Mouse (Mus musculus): ENCODE measurements around the gene Ptch2. TPM values are rescaled to one million over a fixed set of nuclear protein-coding genes. Genes with fewer than 3 reads are reported as not detected.

Gene Ptch2
- polyA plus RNA-seq, 1 experiment from 2014 or later: 1.6 TPM

DNA sequence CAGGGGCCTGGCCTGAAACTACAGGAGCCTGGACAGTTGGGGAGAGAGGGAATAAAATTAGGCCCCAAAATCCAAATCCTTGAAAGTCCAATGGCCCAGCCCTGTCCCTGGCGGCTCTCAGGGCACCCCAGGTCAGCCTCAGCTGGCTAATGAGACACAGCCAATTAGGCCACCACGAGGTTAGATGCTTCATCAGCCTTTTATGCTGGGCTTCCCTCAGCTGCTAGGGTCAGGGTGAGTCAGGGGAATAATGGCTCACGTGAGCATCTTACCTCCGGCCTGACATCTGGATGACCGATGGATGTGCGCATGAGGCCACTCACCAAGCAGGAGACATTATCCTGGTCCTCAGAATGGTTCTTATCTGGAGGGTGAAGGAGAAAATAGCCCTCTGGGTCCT lies 34.9 kb downstream of the Ptch2 start:
- Histone ChIP-seq H3K27me3 (peaks cover 26% of the 10 kb centered on the region), H3K36me3 (no peaks in the 10 kb centered on the region; the same call in 1 of the 2 replicates), H3K9me3 (replicated peaks) (no peaks in the 10 kb centered on the region), H3K27ac (no peak overlapping the region), H3K9ac (no peak overlapping the region), H3K4me1 (replicated peaks) (peaks cover 22% of the 10 kb centered on the region), H3K4me2 (no peak overlapping the region), H3K4me3 (no peak overlapping the region)
- ATAC-seq (replicated peaks; ENCODE audit: insufficient number of reproducible peaks, insufficient read depth, low FRiP score, low read depth): no peak
- WGBS: 74% methylated on average over 6 of the region's 6 CpGs

DNA sequence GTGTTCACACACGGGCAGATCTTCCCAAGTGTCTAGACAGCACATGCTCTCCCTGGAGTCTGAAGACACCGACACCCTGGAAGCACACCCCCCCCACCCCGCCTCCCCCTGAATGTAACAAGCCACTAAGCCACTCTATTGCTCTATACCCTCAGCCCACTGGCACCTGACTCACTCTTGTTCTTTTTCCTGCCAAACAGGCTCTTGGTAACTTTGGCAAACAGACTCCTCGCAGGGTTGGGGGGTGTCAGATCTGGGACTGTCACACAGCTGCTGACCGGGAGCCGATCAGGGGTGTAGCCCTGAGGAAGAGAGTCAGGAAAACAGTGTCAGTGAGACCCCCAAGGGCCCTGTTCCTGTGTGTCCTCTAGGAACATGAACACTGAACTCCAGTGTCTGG lies 35.3 kb downstream of the Ptch2 start:
- no peaks in the 10 kb centered on the region for H3K9me3 ChIP-seq (replicated peaks)
- H3K27me3 ChIP-seq: peaks cover 26% of the 10 kb centered on the region
- H3K4me1 ChIP-seq (replicated peaks): peaks cover 20% of the 10 kb centered on the region
- H3K4me2 ChIP-seq: no peak overlapping the region
- H3K9ac ChIP-seq: no peak overlapping the region
- H3K4me3 ChIP-seq: no peak overlapping the region
- ATAC-seq (replicated peaks; ENCODE audit: insufficient number of reproducible peaks, insufficient read depth, low FRiP score, low read depth): no peak
- no peak overlapping the region for H3K27ac ChIP-seq
- 69% methylated on average over 6 of the region's 6 CpGs for WGBS
- no peaks in the 10 kb centered on the region; the same call in 1 of the 2 replicates for H3K36me3 ChIP-seq

DNA sequence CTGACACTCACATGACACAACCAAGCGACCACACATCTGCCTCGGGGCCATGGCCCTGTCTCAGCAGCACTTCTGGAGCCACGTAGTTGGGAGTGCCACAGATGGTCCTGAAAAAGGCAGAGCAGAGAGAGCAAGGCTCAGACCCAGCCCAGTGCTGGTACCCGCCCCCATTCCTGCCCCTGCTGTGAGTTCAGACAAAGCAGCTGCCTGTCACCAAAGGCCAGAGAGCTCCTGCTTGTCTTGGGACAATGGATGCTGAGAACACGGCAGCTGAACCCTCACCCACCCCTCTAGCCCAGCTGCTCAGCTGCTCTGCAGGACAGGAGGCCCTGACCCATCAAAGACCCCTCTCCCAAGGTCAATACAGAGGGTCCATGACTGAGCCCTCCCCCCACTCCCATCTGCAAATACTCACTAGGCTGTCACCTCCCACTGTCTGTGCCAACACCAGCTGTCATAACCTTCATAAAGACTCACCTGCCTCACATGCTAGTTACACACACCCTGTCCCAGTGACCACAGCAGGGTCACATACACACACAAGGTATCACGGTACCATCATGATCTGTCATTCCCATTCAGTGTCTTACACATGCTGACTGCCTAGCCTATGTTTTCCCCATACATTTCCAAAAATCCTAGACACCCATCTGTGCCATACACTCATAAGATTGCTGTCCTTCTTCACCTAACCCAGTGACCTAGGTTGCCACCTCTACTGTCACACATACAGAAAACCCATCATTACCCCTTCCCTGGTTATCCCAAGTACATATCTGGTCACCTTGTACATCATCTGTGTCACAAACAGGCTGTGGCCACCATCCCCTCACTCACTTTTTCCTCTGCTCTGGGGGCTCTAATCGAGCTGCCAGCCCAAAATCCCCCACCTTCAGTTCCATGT lies 36.3 kb downstream of the Ptch2 start:
- 42% methylated on average over 7 of the region's 7 CpGs for WGBS
- H3K27me3 ChIP-seq: peaks cover 26% of the 10 kb centered on the region
- peaks cover 14% of the 10 kb centered on the region for H3K4me1 ChIP-seq (replicated peaks)
- no peaks in the 10 kb centered on the region; the same call in 1 of the 2 replicates for H3K36me3 ChIP-seq
- H3K4me3 ChIP-seq: peak overlapping the region; percentile 79
- H3K9me3 ChIP-seq (replicated peaks): no peaks in the 10 kb centered on the region
- no peak overlapping the region for H3K27ac ChIP-seq
- ATAC-seq (replicated peaks; ENCODE audit: insufficient number of reproducible peaks, insufficient read depth, low FRiP score, low read depth): no peak
- H3K4me2 ChIP-seq: peak overlapping the region; percentile 98
- no peak overlapping the region for H3K9ac ChIP-seq

DNA sequence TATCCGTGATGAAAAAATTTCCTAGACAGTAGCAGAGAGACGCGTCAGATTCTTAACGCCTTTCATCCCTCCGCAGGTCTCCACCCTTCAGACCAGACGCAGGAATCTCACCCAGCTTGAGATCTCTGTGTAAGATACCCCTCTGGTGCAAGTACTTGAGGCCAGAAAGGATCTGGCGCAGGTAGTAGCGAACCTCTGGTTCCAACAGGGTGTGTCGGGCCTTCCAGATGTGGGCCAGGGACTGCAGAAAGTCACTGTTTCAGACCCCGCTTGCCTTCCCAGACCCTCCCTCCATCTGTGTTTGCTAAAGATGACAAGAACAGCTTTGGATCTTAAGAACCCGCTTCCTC lies 36.9 kb downstream of the Ptch2 start:
- Histone ChIP-seq H3K9me3 (replicated peaks) (no peaks in the 10 kb centered on the region), H3K4me1 (replicated peaks) (peaks cover 14% of the 10 kb centered on the region), H3K4me3 (peak overlapping the region; percentile 79), H3K27ac (no peak overlapping the region), H3K9ac (peak overlapping the region; percentile 81), H3K4me2 (peak overlapping the region; percentile 98), H3K36me3 (no peaks in the 10 kb centered on the region; the same call in 1 of the 2 replicates), H3K27me3 (peaks cover 26% of the 10 kb centered on the region)
- 32% methylated on average over 11 of the region's 11 CpGs for WGBS
- ATAC-seq (replicated peaks; ENCODE audit: insufficient number of reproducible peaks, insufficient read depth, low FRiP score, low read depth): no peak

DNA sequence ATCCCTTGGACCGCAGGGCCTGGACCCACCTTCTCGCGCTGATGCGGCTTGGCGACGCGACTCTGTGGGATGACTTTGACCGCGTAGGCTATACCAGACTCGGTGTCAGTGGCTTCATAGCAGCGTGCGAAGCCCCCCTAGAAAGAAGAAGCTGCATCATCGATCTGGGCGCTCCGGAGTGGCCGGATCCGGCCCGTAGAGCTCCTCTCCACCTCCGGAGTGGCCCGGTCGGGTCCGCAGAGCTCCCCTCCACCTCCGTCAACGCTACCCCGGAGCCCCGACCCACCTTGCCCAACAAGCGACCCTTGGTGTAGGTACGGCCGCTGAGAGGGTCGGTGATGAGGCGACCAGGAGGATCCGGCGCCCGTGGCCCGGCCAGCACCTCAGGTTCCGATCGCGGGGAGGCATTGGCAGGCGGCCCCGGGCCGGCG lies 37.5 kb downstream of the Ptch2 start:
- H3K4me1 ChIP-seq (replicated peaks): peaks cover 14% of the 10 kb centered on the region
- H3K4me3 ChIP-seq: peak overlapping the region; percentile 79
- no peaks in the 10 kb centered on the region for H3K9me3 ChIP-seq (replicated peaks)
- peak overlapping the region; percentile 98 for H3K4me2 ChIP-seq
- ATAC-seq (replicated peaks; ENCODE audit: insufficient number of reproducible peaks, insufficient read depth, low FRiP score, low read depth): peak; percentile 29; the same call in 1 of the 2 replicates
- H3K9ac ChIP-seq: peak overlapping the region; percentile 81
- peaks cover 26% of the 10 kb centered on the region for H3K27me3 ChIP-seq
- H3K36me3 ChIP-seq: no peaks in the 10 kb centered on the region; the same call in 1 of the 2 replicates
- no peak overlapping the region for H3K27ac ChIP-seq
- WGBS: under 1% methylated on average over 42 of the region's 42 CpGs

DNA sequence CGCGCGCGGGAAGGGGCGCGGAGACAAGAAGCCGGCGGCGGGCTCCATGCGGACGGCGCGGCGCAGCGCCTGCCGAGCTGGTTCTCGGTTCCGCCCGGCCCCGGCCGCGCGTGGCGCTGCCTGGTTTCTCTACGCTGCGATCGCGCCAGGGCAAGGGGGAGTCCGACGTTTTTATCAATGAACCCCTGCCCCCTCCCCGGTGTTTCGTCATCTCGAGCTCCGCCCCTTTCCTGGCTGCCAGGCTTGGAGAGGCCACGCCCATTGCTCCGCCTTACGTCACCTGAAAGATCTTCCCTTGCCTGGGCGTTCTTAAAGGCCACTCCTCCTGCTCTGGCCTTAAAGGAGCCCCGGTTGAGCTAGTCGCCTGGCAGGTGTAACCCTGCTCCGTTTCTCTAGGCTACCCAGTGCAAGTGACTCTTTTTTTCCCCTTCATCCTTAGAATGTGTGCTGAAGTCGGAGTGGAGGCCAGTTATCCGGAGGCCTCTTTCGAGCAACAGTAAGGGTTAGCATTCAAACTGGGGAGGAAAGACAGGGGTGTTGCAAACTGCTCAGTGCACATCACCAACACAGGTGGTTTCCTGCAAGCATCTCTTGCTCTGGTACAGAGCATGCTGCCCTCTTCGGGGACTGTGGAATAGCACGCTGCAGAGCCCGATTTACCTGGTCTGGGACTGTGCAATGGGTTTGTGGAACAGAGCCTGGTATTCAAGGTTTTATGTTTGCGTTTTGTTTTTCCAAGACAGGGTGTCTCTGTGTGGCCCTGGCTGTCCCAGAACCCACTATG lies 38.1 kb downstream of the Ptch2 start, which contains the start of gene Plk3:
Plk3 (minus strand) TSS at position 147 of the 784 bp plus-strand sequence.
- Histone ChIP-seq H3K36me3 (no peaks in the 10 kb centered on the region; the same call in 1 of the 2 replicates), H3K4me2 (peak within 1 kb of the TSS; percentile 98), H3K4me1 (replicated peaks) (peaks cover 14% of the 10 kb centered on the region), H3K9me3 (replicated peaks) (no peaks in the 10 kb centered on the region), H3K9ac (peak within 1 kb of the TSS; percentile 81), H3K27ac (no peak within 1 kb of the TSS), H3K27me3 (peaks cover 26% of the 10 kb centered on the region), H3K4me3 (peak within 1 kb of the TSS; percentile 79)
- 2% methylated on average over 45 of the region's 48 CpGs for WGBS
- ATAC-seq (replicated peaks; ENCODE audit: insufficient number of reproducible peaks, insufficient read depth, low FRiP score, low read depth): peak; percentile 88

DNA sequence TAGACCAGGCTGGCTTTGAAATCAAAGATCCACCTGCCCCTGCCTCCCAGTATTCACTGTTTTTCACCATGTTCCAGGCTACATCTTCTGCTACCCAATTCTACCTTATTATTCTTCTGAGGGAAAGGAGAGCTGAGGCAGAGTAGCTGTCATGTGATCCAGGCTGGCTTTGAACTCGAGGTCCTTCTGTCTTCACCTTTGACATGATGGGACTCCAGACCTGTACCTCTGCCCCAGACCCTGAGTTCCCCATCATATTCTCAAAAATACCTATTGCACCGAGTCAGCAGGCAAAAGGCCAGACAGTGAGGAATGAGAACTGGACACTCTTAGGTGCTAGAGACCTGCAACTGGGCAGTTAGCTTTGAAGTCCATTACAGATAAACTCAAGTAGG lies 38.7 kb downstream of the Ptch2 start:
- 25% methylated on average over 2 of the region's 2 CpGs for WGBS
- no peak for ATAC-seq (replicated peaks; ENCODE audit: insufficient number of reproducible peaks, insufficient read depth, low FRiP score, low read depth)
- Histone ChIP-seq H3K27me3 (peaks cover 26% of the 10 kb centered on the region), H3K36me3 (no peaks in the 10 kb centered on the region; the same call in 1 of the 2 replicates), H3K9me3 (replicated peaks) (no peaks in the 10 kb centered on the region), H3K4me1 (replicated peaks) (peaks cover 14% of the 10 kb centered on the region), H3K4me2 (peak overlapping the region; percentile 98; the same call in 1 of the 2 replicates), H3K9ac (no peak overlapping the region), H3K4me3 (no peak overlapping the region), H3K27ac (no peak overlapping the region)

DNA sequence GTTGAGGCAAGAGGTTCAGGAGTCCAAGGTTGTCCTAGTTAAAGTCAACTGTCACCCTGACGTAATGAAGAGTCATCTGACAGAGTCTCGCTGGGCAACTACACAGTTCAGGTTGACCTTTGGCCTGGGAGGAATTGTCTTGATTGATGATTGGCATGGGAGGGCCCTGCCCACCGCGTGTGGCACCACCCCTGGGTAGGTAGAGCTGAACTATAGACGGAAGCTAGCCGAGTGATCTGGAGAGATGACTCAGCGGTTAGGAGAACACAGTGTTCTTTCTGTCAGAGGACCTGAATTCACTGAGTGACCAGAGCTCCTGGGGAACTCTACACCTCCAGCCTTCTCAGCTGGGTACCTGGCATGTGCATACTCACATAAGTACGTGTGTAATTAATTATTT lies 40.2 kb downstream of the Ptch2 start:
- Histone ChIP-seq H3K4me1 (replicated peaks) (peaks cover 14% of the 10 kb centered on the region), H3K4me3 (no peak overlapping the region), H3K27ac (no peak overlapping the region), H3K9me3 (replicated peaks) (no peaks in the 10 kb centered on the region), H3K27me3 (peaks cover 22% of the 10 kb centered on the region), H3K4me2 (no peak overlapping the region), H3K36me3 (no peaks in the 10 kb centered on the region; the same call in 1 of the 2 replicates), H3K9ac (no peak overlapping the region)
- no peak for ATAC-seq (replicated peaks; ENCODE audit: insufficient number of reproducible peaks, insufficient read depth, low FRiP score, low read depth)
- WGBS: 34% methylated on average over 8 of the region's 8 CpGs

DNA sequence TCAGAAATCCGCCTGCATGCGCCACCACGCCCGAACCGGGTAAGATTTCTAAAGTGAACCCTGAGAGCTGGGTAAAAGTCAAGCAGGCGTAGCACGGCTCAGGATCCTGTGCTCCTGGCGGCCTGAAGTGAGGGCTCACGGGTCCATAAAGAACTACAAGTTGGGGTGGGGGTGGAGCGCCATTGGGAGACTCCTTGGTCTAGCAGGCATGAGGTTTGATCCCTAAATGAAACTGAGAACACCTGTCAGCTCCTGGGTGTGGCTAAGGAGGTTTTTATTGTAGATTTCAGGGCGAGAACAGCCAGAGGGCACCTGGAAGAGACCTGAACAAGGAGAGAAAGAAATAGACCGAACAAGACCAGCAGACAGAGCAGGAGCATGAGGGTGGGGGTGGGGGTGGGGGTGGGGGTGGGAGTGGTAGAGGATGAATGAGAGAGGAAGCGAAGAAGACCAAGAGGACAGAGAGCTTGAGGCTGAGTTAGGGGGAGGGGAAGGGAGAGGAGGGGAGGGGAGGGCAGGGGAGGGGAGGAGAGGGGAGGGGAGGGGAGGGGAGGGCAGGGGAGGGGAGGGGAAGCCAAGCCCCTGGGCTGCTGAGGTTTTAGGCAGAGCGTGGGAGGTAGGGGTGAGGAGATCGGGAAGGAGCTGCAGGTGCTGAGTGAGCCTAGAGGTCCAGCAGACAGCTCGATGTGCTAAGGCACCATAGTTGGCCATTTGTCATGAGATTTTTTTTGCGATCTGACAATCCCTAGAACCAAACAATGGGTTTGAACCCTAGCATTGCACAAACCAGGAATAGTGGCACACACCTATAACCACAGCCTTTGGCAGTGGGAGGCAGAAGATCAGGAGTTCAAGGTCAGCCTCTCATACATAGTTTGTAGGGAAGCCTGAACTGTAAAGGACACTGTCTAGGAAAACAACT lies 42.7 kb downstream of the Ptch2 start:
- Histone ChIP-seq H3K4me1 (replicated peaks) (peaks cover 4% of the 10 kb centered on the region; the same call in 1 of the 2 replicates), H3K36me3 (no peaks in the 10 kb centered on the region), H3K9me3 (replicated peaks) (no peaks in the 10 kb centered on the region), H3K4me2 (no peak overlapping the region), H3K27me3 (no peaks in the 10 kb centered on the region; the same call in 1 of the 2 replicates), H3K27ac (no peak overlapping the region), H3K9ac (no peak overlapping the region), H3K4me3 (no peak overlapping the region)
- WGBS: 59% methylated on average over 16 of the region's 17 CpGs
- ATAC-seq (replicated peaks; ENCODE audit: insufficient number of reproducible peaks, insufficient read depth, low FRiP score, low read depth): no peak

DNA sequence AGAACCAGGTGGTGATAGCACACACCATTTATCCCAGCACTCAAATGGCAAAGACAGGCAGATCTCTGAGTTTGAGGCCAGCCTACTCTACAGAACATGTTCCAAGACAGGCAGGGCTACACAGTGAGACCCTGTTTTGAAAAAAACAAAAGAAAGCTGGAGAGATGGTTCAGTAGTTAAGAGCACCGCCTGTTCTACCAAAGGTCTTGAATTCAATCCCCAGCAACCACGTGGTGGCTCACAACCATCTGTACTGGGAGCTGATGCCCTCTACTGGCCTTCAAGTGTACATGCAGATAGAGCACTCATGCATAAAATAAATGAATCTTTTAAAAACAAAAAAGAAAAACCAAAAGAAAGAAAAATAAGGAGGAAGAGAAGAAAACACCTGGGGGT lies 43.3 kb downstream of the Ptch2 start:
- no peak for ATAC-seq (replicated peaks; ENCODE audit: insufficient number of reproducible peaks, insufficient read depth, low FRiP score, low read depth)
- no peak overlapping the region for H3K4me3 ChIP-seq
- no peak overlapping the region for H3K27ac ChIP-seq
- H3K9ac ChIP-seq: no peak overlapping the region
- no peak overlapping the region for H3K4me2 ChIP-seq
- no peaks in the 10 kb centered on the region; the same call in 1 of the 2 replicates for H3K27me3 ChIP-seq
- 11% methylated on average over 2 of the region's 2 CpGs for WGBS
- no peaks in the 10 kb centered on the region for H3K36me3 ChIP-seq
- H3K9me3 ChIP-seq (replicated peaks): no peaks in the 10 kb centered on the region
- peaks cover 2% of the 10 kb centered on the region; the same call in 1 of the 2 replicates for H3K4me1 ChIP-seq (replicated peaks)
